Mouse (Mus musculus) spleen, postnatal 14 days (tissue): ENCODE measurements around the gene Zfp423.
"Not testable (repeated sequence)": the region's sequence is repeated elsewhere in the genome, so short reads cannot be mapped to it uniquely, and the experiment has no call there.

Source experiments
- DNase-seq, 2 experiments: peaks; one replicate each; pipeline ENCODE4 v3.0.0; 2021 to 2022; ENCODE audit warnings: low spot score in 2 of 2

Gene Zfp423

DNA sequence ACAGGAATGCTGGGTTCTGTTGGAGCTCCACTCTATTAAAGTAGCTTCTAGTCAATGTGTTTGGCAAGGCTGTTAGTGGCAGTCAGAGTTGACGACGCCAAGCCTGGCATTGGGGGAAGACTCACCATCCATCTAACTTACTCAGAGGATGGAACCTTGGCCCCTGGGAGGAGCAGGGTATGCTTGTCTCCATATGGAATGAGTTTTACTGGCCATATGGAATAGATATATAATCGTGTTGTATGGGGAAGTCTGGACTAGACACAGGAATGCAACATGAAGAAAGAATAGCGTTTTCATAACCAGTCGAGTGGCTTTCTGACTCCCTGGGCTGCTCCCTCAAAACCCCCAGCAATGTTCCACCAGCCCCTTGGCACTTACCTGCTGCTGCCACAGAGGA is 55.3 kb downstream of the Zfp423 start:
- DNase-seq: no peak

DNA sequence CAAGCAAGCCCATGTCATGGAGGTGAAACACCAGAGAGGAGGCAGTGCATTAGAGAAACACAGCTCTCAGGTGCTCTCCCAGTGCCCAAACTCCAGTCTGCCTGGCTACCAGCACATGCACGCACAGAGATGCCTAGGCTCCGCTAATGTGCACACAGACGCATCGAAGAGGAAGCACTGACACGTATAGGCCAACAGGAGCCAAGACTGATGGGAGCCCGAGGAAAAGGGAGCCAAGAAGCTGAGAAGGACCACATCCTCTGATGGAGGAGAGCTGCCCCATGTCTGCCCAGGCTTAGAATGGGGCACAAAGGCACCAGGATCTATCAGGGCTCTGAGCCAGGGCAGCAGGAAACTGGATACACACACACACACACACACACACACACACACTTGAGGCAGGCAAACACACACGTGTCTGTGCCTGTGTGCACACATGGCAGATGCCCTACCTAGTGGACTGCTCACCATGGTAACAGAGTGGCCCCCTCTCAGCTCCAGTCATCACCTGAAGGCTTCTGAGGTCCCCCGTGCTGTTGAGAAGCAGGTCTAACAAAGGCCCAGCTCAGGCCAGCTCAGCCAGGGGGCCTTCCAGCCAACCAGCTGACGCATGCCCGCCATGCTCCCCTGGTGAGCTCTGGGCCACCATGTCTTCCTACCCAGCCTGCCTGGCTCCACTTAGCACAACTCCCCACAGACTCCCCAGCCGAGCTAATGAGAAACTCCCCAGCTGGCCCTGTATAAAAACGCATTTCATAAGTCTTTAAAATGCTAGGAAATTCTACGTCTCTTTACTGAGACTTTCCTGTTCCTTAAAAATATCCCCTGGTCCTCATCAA is 64.0 kb downstream of the Zfp423 start:
- no peak for DNase-seq

DNA sequence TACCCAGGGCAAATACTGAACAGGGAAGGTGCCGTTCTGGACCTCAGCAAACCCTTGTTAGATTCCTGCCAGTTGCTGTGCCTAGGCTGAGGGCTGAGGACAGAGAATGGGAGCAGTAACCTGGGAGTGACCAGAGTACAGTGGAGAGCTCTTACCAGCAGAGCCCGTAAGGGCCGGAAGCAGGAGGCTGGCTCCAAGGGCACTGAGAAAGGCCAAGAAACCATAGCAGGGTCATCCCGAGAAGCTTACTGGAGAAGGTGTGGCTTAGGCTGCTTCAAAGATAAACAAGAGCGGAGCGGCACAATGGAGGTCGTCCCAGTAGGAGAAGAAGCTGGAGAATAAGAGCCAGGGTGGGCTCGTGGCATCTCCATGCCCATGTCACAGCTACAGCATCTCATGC is 65.1 kb downstream of the Zfp423 start:
- no peak for DNase-seq

DNA sequence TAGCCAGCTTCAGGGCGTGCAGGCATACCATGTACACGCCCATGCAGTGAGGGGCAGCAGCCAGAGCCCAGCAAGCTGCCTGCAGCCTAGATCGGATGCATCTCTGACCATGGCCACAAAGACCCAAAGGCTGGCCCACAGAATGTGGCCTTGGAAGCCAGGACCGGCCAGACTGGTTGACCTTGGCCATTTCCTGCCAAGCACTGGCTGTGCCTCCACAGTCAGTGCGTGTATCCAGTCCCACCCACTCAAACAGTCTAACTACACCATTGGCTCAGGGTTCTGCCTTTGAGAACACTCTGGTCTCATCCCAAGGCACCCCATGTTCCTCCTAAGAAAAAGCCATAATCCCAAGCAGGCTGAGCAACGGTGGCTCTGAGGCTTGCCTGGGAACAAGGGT is 65.8 kb downstream of the Zfp423 start:
- DNase-seq: no peak

DNA sequence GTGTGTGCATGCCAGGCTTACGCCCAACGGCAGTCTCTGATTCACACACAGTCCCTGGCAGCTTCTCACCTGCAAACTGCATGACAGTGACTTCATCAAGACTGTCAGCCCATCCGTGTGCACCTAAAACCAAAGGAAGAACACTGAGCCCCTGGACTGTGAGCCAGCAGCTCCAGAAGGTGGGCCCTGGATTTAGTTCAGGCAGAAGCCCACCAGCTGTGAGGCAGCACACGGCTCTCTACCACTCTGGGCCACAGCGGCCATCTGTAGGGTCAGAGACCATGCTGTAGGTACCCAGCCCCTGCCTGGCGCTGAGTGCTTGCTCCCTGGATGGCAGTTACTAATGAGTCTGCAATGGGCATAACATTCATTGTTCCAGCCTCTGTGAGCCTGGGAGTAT is 66.5 kb downstream of the Zfp423 start:
- DNase-seq: no peak

DNA sequence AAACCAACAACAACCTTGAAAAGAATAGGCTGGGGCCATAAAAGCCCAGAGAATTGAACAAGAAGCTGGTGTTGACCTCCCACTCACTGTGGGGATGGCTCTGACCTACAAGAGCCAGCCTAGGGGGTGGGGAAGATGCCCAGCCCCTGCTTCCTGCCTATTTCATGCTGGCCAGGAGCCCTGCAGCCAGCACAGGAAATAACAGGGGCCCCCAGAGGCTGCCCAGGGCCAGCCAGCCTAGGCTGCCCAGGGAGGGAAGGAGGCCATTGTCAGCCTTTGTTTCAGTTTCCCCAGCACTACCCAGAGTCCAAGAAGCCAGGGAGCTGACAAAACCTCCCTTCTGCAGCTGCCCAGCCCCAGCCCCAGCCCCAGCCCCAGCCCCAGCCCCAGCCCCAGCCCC is 67.5 kb downstream of the Zfp423 start:
- DNase-seq: no peak

DNA sequence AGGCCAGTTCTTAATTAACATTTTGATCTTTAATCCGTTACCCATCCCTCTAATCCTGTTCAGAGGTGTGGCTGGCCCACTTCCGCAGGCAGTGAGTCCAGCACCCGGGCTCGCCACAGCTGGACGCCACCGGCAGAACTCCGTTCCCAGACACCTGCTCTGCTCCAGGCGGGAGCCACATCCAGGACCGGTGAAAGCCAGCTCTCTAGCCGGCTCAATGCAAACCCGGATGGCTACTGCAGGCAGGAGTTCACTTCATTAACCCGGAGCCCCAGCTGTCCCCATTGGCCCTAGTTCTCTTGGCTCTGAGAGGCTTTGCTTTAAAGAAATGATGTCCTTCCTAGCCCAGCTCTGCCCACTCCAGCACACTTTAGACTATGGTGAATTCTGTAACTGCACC is 71.4 kb downstream of the Zfp423 start:
- no peak for DNase-seq

DNA sequence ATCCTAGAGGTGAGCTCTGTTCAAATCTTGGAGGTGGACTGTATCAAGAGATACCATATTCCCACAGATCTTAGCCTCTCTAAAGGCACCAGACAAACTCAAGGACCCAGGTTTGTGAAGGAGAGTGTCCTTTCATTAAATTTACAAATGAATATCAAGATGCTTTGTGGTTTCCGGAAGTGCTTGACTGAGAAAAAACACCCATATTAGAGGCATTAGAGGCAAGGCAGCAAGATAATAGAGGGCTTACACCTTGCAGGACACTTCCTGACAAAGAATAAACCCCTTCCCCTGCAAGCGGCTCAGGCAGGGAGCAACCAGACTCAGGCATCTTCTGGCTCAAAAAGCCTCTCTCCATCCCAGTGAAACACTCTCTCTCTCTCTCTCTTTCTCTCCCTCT is 78.3 kb downstream of the Zfp423 start:
- DNase-seq: no peak

DNA sequence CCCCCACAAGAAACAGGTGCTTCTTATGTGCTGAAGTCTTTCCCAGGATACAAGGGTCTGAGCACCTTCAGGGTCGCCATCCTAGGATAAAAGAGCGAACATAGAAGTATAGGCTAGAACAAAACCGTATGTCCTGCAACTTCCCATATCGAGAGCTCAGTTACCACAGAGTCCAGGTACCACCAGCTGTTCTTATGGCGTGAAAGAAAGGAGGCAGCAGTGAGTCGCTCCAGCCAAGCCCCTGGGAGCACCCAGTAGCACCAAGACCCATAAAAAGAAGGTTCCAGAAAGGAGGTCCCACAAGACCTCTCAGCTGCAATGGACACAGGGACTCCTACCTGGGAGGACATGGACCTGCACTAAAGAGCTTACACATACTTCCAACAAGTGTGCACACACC is 83.5 kb downstream of the Zfp423 start:
- DNase-seq: no peak

DNA sequence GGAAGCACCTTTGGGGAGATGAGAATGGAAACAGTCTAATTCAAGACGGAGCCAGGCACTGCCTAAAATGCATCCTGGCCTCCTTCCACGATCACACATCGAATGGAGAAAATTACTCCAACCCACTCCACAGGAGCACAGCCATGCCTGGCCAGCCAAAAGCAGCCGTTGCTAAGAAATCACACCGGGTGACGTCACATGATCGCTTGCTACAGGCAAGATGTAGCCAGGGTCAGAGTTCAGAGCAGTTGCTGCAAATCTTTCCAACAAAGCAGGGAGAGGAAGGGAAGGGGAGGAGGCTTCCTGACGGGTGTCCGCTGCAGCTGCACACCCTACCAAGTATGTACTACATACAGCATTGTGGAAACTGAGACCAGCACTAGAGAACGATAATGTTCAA is 83.9 kb downstream of the Zfp423 start:
- DNase-seq: no peak

DNA sequence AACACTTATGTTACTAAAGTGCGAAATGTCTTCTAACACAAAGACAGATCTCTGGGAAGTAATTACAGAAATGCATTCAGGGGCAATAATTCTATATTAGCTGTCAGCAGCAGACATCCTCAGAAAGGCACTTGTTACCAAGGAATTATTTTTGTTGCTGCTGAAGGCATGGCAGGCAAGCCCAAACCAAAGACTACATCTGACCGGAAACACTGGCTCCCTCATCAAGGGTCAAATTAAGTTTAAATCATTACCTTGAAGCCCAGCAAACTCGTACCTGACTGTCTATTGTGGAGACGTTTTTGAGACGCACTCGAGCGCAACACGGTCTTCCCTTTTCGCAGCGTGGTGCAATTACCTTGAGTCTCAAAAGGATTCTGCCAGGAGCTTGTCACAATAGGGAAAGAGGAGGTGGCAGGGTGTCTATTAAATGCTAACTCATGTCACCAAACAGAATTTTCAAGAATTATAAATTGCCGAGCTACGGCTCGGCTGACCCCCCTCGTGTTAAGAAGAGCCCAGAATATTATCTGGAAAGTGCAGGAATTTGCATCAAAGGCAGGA is 86.3 kb downstream of the Zfp423 start:
- no peak for DNase-seq

DNA sequence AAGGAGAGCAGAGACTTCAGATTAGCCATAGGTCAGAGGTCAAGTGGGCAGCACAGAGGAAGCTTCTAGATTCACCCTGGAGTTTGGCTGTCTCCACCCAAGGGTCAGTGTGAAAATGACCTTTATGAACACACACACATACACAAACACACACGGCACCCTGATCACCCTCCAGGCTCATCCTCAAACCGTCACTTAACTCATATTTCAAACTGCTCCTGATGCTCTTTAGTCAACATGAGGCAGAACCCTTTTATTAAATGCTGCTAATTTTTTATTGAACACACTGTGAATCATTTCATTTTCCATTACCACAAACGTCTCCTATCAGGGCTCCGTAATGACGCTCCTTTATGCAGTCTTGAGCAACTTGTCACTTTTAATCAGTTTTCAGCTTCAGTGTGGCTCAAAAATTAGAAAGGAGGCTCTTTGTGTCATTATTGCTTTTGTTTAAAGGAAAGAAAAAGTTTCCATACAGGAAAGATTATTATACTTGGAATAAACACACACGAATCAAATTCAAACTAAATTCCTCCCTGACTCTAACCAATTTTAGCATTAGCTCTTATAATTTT is 87.0 kb downstream of the Zfp423 start:
- no peak for DNase-seq

DNA sequence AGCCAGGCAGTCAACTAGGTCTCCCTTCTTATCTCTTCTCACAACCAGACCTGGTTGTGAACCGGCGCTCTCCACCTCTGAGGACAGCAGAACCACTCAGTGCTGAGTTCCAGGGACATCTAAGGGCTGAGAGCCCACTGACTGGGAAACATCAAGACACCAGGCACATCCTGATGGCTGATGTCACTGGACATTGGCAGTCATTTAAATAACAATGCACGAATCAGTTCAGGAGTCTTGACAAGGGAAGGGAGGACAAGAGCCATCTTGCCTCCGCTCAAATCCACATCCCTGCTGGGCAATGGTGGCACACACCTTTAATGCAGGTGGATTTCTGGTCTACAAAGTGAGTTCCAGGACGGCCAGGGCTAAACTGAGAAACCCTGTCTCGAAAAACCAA is 92.8 kb downstream of the Zfp423 start:
- no peak for DNase-seq

DNA sequence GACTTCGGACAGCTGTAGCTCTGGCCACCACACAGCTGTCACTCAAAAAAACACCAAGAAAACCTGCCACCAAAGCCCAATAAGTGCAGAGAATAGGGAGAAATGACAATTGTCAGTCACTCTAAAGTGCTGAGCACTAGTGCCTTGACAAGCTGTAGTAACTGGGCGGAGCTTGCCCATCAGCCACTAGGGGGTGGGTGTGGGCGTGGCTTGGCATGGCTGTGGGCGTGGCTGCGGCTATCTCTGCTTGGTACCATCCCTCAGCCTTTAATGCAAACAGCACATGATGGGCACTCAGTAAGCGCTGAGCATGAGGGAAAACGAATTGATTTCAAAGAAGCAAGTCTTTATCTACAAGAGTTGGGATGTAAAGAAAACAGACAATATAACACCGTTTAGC is 95.2 kb downstream of the Zfp423 start:
- DNase-seq: no peak

DNA sequence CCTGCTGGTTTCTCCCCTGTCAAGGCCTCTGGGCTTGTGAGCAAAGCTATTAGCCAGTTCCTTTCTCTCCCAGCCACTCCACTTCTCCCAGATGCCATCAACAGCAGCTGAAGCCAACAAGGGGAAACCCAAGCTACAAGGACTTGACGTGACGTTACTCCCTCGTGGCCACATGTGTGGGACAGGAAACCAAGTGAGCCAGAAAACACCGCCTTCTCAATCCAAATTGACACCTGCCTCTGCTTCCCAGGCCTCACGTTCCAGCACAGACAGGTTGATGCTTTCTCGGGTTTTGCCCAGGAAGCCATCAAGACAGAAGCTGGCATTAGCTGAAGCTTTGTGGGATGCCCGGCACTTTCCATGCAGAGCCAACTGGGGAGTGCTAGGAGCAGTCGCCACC is 96.3 kb downstream of the Zfp423 start:
- no peak for DNase-seq

DNA sequence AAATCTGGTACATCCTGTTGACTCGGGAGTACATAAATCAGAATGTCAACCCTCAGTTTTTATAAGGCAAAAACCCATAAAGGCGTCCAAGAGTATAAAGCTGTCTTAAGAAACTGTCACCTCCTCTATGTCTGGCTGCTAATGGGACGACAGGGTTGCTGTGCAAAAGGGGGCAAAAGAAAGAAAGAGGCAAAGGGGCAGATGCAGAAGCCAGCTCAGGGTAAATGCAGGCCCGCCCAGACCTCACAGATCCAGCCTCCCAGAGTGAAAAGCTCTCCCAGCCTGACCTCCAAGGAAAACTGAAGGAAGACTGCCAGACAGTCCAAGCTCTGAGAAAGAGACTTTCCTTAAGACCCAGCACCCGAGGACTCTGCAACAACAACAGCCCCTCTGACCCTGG is 97.7 kb downstream of the Zfp423 start:
- DNase-seq: no peak

DNA sequence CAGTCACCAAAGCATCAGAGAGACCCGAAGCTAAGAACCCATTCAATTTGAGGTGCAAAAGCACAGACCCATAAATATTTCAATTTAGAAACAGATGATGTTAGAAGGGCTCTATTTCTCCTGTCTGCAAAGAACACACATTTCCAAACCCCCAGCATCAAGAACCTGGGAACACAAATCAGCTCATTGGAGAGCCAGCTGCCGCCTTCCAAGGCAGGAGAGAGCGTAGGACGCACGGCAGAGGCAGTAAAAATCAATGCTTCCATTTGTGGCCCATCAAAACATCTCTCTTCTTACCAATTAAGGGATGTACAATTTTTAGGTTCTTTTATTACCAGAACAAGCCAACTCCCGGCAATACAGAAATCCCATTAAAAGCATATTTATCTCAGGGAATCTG is 98.5 kb downstream of the Zfp423 start:
- no peak for DNase-seq

DNA sequence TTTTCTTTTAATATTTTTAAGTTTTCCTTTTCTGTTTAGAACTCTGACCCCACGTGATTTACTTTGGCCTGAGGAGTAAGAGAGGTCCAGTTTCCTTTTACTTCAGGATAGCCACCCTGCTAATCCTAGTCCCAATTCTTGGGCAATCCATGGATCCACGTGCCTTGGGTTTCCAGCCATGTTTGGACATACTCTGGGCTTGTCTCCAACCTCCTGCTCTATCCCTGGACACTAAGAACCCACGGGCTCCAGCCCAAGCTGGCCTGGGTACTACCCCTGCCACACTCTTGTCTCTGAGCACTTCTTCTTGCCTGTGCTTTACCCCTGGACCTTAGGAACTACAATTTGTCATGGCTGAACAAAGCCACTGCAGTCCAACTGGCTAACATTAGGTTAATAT is 107.5 kb downstream of the Zfp423 start:
- DNase-seq: no peak

DNA sequence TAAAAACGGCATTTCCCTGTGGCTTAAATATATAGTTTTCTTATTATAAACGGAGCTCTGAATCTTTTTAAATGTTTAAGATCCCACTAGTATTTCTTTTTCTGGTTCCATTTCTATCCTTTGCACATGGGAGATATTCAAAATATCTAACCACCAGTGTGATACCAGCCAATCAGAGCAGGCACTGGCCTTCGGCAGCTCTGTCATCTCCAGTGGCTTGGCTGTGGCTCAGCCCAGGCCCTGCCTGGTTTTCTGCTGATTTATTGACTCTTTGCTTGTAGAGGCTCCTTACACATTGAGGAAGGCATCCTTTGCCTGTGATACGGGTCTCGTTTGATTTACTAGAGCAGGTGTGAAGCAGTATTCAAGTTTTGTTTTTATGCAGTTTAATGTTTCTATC is 108.0 kb downstream of the Zfp423 start:
- no peak for DNase-seq

DNA sequence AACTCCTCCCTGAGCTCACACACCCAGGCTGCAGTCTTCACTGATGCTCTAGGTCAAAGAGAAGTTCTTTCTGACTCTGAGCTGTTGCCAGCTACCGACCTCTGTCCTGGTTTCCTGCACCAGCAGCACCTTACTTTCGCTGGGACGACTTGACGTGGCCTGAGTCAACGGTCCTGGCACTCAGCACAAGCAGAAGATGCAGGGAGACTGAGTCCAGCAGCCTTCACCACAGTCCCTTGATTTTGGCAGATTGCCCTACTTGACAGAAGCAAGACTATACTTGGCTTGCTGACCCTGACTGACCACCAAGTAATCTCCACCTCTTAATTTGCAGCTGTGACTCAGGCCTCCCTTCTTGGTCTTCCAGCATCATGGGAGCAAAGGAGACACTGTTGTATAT is 110.6 kb downstream of the Zfp423 start:
- no peak for DNase-seq

DNA sequence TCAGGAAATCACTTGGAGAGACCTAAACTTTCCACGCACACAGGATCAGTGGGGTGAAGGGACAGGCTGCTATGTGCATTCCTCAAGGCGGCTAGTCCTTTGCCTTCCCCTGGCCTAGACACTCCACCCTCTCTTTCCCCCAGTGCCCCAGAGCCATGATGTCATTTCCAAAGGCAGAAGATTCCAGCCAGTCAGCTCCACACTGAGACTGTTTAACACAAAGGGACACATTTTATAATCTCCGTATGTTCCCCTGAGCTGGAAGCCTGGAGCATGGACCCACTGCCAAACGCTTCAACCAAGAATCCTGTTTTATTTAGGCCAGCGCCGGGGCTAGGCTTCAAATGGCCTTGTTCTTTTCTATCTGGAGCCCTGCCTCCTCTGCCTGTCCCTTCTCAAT is 111.6 kb downstream of the Zfp423 start:
- DNase-seq: no peak

DNA sequence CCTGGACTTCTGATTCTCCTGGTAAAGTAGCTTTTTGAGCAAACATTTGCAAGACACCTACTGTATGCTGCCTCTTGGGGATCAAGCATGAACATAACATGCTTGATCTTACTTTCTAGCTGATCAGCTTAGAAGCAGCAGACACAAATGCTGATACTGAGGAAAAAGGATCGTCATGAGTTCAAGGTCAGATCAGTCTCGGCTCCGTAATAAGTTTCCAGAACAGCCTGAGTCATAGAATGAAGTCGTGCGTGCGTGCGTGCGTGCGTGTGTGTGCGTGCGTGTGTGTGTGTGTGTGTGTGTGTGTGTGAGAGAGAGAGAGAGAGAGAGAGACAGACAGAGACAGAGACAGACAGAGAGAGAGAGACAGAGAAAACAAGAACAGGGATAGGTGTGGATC is 117.3 kb downstream of the Zfp423 start:
- not testable (repeated sequence) for DNase-seq

DNA sequence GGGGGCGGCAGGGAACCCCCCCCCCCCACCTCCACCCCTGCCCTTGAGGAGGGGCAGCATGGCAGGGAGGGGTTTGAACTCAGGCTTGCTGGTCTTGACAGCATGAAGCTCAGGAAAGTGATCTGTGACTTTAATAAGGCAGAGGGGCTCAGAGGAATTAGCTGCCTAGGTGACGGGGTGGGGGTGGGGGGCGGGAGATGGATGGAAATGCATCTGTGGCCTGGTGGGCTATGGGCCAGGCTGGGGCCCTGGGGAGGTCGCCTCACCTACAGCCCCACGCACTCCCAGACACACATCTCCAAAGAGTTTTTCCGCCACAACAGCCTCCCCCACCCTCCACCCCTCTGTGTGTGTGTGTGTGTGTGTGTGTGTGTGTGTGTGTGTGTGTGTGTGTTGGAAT is 122.1 kb downstream of the Zfp423 start:
- DNase-seq: no peak

DNA sequence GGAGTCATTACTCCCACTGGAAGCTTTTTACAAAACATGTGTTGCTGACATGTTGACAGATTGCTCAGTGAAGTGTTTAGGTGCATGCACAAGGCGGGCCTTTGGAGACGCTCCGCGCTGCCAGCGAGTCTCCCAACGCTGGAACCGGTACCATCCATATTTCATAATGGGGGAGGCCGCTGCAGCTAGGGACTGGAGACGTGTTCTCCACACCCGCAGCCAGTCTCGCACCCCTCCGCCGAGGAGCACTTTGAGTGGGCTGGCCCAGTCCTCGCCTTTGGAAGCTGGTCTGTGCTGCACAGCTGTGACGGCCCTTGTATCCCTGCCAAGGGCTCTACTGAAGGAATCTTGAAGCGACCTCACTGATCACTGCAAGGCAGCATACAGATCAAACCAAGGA is 122.5 kb downstream of the Zfp423 start:
- DNase-seq: no peak
